Mouse (Mus musculus) kidney, adult 2 months (tissue): ENCODE results near the gene Ptgir. TPM values are rescaled to one million over a fixed set of nuclear protein-coding genes. Genes with fewer than 3 reads are reported as not detected.

Experiments
- DNase-seq: peaks from one replicate; pipeline ENCODE4 v3.0.0; 2021
- H3K27ac ChIP-seq: fragments of 200-500 bp; 2 replicates; pipeline ENCODE4 v1.5.1; 2012; ENCODE audit warnings: low read depth, low read length, control low read depth, inconsistent platforms; ENCODE audit not compliant: insufficient read depth
- H3K27me3 ChIP-seq: fragments of 200-500 bp; replicated peaks from 2 replicates; pipeline ENCODE4 v1.6.1; 2012; ENCODE audit warnings: mild to moderate bottlenecking, moderate library complexity, low read length, inconsistent platforms; ENCODE audit not compliant: control insufficient read depth, insufficient read depth
- H3K36me3 ChIP-seq: fragments of 200-500 bp; 2 replicates; pipeline ENCODE4 v1.6.1; 2012; ENCODE audit warnings: mild to moderate bottlenecking, moderate library complexity, low read length, inconsistent platforms; ENCODE audit not compliant: control insufficient read depth, insufficient read depth
- H3K4me1 ChIP-seq: fragments of 200-500 bp; 2 replicates; pipeline ENCODE4 v1.6.1; 2011; ENCODE audit warnings: low read length; ENCODE audit not compliant: control insufficient read depth, insufficient read depth
- H3K4me3 ChIP-seq: fragments of 200-500 bp; 2 replicates; pipeline ENCODE4 v1.5.1; 2011; ENCODE audit warnings: mild to moderate bottlenecking, low read depth, low read length, control low read depth; ENCODE audit not compliant: insufficient read depth
- CTCF ChIP-seq: fragments of 200-500 bp; conservative IDR thresholded peaks from 2 replicates; pipeline ENCODE4 v1.5.1; 2011; ENCODE audit warnings: low read depth, mild to moderate bottlenecking, control low read depth, low read length, moderate library complexity, mixed read lengths; ENCODE audit not compliant: insufficient read depth, insufficient read length
- POLR2A ChIP-seq: fragments of 200-500 bp; IDR thresholded peaks from one replicate; pipeline ENCODE4 v1.6.1; 2011; ENCODE audit warnings: low read depth, low read length, control low read depth
- WGBS: fragments of 180-500 bp; shearing (Covaris S2); methylation state at CpG from one replicate; pipeline ENCODE4 v1.1.7; 2018; 5-methylcytosine and 5-hydroxymethylcytosine counted together
- polyA plus RNA-seq: library from polyadenylated mRNA; depleted of rRNA; stranded (reverse); fragments of >200 nt; gene quantifications from 2 replicates; pipeline ENCODE4 v1.2.3, GENCODE M21; 2012

Ptgir gene
- polyA plus RNA-seq, 1 experiment = 4.0 TPM

DNA sequence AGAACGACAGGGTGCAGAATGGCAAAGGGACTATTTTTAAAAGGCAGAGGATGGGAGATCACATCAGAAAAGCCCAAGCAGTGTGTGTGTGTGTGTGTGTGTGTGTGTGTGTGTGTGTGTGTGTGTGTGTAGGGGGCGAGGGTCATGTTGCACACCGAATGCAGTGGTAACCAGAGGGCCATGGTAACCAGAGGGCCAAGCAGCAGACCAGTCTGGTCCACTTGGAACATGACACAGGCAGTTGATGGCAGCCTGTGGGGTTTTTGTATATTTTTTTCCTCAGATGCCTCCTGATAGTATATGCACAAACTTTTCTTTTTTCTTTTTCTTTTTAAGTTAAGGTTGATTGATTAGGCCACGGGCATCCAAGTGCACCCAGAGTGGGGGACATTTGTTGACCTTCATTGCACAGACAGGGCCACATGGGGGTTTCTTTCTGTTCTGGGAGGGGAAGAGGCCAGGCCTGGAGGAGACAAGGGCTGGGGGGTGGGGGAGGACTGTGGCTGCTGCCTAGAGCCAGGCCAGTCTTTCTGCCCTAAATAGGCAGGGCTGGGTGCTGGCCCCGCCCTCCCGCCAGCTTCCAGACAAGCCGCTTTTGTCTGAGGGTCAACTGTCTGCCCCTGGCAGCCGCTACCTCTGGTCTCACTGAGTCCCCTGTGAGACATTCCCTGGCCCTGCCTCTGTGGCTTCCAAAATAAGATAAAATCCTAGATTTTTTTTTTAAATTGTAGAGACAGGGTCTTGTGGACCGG lies 26.3 kb upstream of the Ptgir start:
- H3K4me3 ChIP-seq = no peak overlapping the region
- 44% methylated on average over 9 of the region's 9 CpGs for WGBS

GRCm38 (mm10) chr7:16880615-16881014 lies 25.7 kb upstream of the Ptgir start:
- WGBS = 63% methylated on average over 5 of the region's 5 CpGs

More for the DNA sequence above, 26.3 kb upstream of the Ptgir start:
- DNase-seq = peak; percentile 21
- Histone ChIP-seq H3K4me1 (no peaks in the 10 kb centered on the region), H3K27ac (no peak overlapping the region), H3K36me3 (no peaks in the 10 kb centered on the region), H3K27me3 (no peaks in the 10 kb centered on the region)
- TF ChIP-seq CTCF (no peak), POLR2A (no peak)

GRCm38 (mm10) chr7:16883162-16883561 lies 23.1 kb upstream of the Ptgir start:
- DNase-seq = no peak
- 95% methylated on average over 6 of the region's 6 CpGs for WGBS
- Histone ChIP-seq H3K4me1 (no peaks in the 10 kb centered on the region), H3K27ac (no peak overlapping the region), H3K4me3 (no peak overlapping the region), H3K36me3 (no peaks in the 10 kb centered on the region), H3K27me3 (no peaks in the 10 kb centered on the region)
- TF ChIP-seq POLR2A (no peak), CTCF (no peak)

More at GRCm38 (mm10) chr7:16880615-16881014, 25.7 kb upstream of the Ptgir start:
- Histone ChIP-seq H3K27ac (no peak overlapping the region), H3K4me1 (no peaks in the 10 kb centered on the region), H3K27me3 (no peaks in the 10 kb centered on the region), H3K4me3 (no peak overlapping the region), H3K36me3 (no peaks in the 10 kb centered on the region)
- DNase-seq = no peak
- TF ChIP-seq CTCF = no peak
- TF ChIP-seq POLR2A = no peak

DNA sequence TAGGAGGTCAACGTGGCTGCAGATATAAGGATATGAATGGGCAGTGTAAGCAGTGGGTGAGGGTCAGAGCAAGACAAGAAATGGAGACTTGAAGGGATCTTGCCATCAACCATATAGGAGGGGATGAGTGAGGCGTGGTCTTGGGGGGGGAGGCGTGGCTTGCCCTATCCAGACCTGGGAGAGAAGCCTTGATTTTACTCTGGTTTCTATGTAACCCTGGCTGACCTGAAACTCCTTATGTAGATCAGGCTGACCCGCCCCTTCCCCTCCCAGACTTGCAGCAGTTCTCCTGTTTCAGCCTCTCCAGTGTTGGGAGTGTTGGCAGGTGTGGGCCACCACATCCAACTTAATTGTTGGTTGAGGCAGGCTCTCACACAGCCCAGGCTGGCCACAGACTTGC lies 22.0 kb upstream of the Ptgir start:
- Histone ChIP-seq H3K27ac (no peak overlapping the region), H3K36me3 (no peaks in the 10 kb centered on the region)
- no peak for TF ChIP-seq CTCF
- no peak for TF ChIP-seq POLR2A

GRCm38 (mm10) chr7:16885271-16885776 lies 21.0 kb upstream of the Ptgir start:
- Histone ChIP-seq H3K27ac (no peak overlapping the region), H3K36me3 (no peaks in the 10 kb centered on the region), H3K4me3 (peak overlapping the region; percentile 38; the same call in 1 of the 2 replicates), H3K4me1 (no peaks in the 10 kb centered on the region), H3K27me3 (no peaks in the 10 kb centered on the region)
- WGBS = 44% methylated on average over 95 of the region's 95 CpGs
- no peak for DNase-seq
- TF ChIP-seq POLR2A (no peak), CTCF (no peak)

More for the DNA sequence above, 22.0 kb upstream of the Ptgir start:
- no peak overlapping the region for H3K4me3 ChIP-seq
- H3K4me1 ChIP-seq = no peaks in the 10 kb centered on the region
- no peaks in the 10 kb centered on the region for H3K27me3 ChIP-seq
- no peak for DNase-seq
- 88% methylated on average over 4 of the region's 4 CpGs for WGBS

GRCm38 (mm10) chr7:16885905-16886304 lies 20.4 kb upstream of the Ptgir start:
- TF ChIP-seq CTCF = no peak
- no peak for TF ChIP-seq POLR2A
- Histone ChIP-seq H3K4me1 (no peaks in the 10 kb centered on the region), H3K4me3 (no peak overlapping the region), H3K27ac (no peak overlapping the region), H3K36me3 (no peaks in the 10 kb centered on the region), H3K27me3 (no peaks in the 10 kb centered on the region)
- DNase-seq = no peak
- WGBS = 66% methylated on average over 59 of the region's 59 CpGs

GRCm38 (mm10) chr7:16890536-16890935 lies 15.8 kb upstream of the Ptgir start:
- Histone ChIP-seq H3K27ac (peak overlapping the region; percentile 63), H3K36me3 (no peaks in the 10 kb centered on the region), H3K27me3 (no peaks in the 10 kb centered on the region; the same call in 1 of the 2 replicates), H3K4me3 (no peak overlapping the region; the same call in 1 of the 2 replicates), H3K4me1 (no peaks in the 10 kb centered on the region)
- TF ChIP-seq POLR2A (no peak), CTCF (no peak)
- WGBS = 32% methylated on average over 6 of the region's 6 CpGs
- peak; percentile 35 for DNase-seq
